Mouse (Mus musculus): ENCODE data around the gene Plcb1.

Plcb1 gene

GRCm38 (mm10) chr2:135439546-135440517, 654.0 kb downstream of the Plcb1 start:
- DNase-seq, result peak; percentile 31

GRCm38 (mm10) chr2:135453581-135453980, 667.7 kb downstream of the Plcb1 start:
- no peak for DNase-seq

- no peak for DNase-seq
Measured at GRCm38 (mm10) chr2:135454015-135454414, 668.1 kb downstream of the Plcb1 start.

- no peak for DNase-seq
Measured at GRCm38 (mm10) chr2:135454455-135454854, 668.6 kb downstream of the Plcb1 start.

GRCm38 (mm10) chr2:135467895-135468294, 682.0 kb downstream of the Plcb1 start:
- DNase-seq, result no peak

GRCm38 (mm10) chr2:135474107-135474506, 688.2 kb downstream of the Plcb1 start:
- no peak for DNase-seq

- DNase-seq, result no peak
Measured at GRCm38 (mm10) chr2:135485248-135485647, 699.4 kb downstream of the Plcb1 start.

GRCm38 (mm10) chr2:135488277-135488676, 702.4 kb downstream of the Plcb1 start:
- no peak for DNase-seq

GRCm38 (mm10) chr2:135489127-135489526, 703.3 kb downstream of the Plcb1 start:
- DNase-seq, result no peak

GRCm38 (mm10) chr2:135492777-135493176, 706.9 kb downstream of the Plcb1 start:
- DNase-seq, result no peak

GRCm38 (mm10) chr2:135496553-135496952, 710.7 kb downstream of the Plcb1 start:
- DNase-seq, result no peak

GRCm38 (mm10) chr2:135497251-135497650, 711.4 kb downstream of the Plcb1 start:
- no peak for DNase-seq

GRCm38 (mm10) chr2:135500872-135501271, 715.0 kb downstream of the Plcb1 start:
- no peak for DNase-seq

- no peak for DNase-seq
Measured at GRCm38 (mm10) chr2:135503328-135503997, 717.6 kb downstream of the Plcb1 start.

GRCm38 (mm10) chr2:135503998-135504354, 718.1 kb downstream of the Plcb1 start:
- DNase-seq, result no peak

- no peak for DNase-seq
Measured at GRCm38 (mm10) chr2:135507111-135507510, 721.2 kb downstream of the Plcb1 start.

GRCm38 (mm10) chr2:135518956-135519355, 733.1 kb downstream of the Plcb1 start:
- no peak for DNase-seq
